Mouse (Mus musculus) heart, adult 18-20 months (tissue): ENCODE measurements around the gene Sh2d3c. TPM values are rescaled to one million over a fixed set of nuclear protein-coding genes. Genes with fewer than 3 reads are reported as not detected.

Experiments
- DNase-seq, 2 experiments: peaks; one replicate each; pipeline ENCODE4 v3.0.0; 2021 to 2022; ENCODE audit warnings: mixed read lengths in 1 of 2
- total RNA-seq, 2 experiments: library from RNA; stranded (reverse); gene quantifications; 2 replicates each; pipeline ENCODE4 v1.2.3; 2021

The Sh2d3c gene
- total RNA-seq, 2 experiments from 2014 or later: 23.1 to 30.8 TPM

DNA sequence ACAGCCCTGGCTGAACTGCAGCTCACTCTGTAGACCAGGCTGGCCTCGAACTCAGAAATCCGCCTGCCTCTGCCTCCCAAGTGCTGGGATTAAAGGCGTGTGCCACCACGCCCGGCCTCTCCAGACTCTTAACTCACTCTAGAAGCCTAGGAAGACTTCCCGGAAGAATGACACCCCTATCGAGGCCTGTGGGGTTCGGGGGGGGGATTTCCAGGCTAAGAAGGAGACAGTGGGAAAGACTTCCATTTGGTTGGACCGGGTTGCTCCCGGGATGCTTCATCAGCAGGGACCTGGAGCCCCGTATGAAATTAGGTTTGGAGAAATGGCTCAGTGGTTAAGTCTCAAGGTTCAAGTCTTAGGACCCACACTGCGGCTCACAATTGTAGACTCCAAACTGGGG, 26.2 kb upstream of the Sh2d3c start:
- no peak for DNase-seq

DNA sequence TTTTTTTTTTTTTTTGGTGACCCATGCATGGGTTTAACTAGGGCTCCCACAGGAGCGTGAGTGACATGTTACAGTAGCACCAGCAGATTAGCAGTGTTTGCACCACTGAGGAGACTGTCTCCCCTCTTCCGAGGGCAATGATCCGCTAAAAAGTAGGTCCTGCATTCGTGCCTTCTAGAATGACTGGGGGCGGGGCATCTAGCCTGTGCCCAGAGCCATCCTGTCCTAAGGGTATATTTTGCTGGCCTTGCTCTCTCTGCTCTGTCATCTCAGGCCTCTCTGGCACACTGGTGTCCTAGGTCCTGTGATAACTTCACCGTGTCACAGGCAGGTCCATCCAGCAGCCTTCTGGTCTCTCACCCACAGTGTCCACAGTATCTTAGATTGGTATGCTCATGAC, 21.2 kb upstream of the Sh2d3c start:
- no peak for DNase-seq

DNA sequence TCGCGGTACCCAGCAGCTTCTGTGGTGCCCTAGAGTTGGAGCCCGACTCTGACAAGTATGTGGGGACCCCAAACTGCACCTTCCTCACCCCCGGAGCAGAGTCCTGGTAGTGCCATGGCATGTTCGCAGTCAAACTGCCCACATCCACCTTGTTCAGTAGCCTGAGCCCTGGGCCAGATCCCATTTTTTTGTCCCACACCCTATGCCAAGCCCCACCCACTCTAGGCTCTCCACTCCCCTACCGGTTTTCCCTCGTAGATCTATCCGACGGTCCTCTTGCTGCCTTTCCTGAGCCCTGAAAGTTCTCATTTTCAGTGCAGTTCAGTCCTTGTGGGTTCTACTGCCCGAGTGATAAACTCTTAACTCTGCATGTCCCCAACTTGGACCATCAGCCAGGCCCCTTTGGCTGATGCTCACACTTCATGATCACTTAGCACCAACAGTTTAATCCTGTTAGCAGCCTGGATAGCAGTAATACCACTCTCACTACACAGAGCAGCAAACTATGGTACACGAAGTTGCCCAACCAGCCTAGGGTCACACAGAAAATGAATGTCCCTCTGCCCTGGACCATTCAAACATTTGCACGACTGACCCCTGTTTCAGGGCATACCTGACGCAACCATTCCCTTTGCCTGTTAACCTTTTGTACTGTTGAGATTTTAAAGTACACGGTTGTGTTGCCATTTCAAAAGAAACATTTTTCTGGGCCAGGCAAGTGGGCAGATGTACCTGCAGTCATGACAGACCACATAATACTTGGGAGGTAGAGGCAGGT, 19.7 kb upstream of the Sh2d3c start:
- DNase-seq: no peak

DNA sequence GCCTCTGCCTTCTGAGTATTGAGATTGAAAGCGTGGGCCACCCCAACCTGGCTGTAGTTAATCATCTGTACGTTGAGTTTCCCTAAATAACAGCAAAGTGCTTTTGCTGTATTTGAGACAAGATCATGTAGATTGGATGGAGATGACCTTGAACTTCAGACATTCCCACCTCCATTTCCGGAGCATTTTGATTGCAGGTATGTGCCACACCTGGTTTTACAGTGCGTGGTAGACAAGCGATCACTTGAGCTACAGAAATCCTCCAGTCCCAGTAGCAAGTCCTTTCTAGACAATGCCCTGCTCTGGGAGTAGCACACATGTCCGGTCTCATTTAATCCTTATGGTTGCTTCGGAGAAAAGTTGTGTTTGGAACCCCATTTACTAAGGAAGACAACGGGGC, 17.8 kb upstream of the Sh2d3c start:
- DNase-seq: no peak

DNA sequence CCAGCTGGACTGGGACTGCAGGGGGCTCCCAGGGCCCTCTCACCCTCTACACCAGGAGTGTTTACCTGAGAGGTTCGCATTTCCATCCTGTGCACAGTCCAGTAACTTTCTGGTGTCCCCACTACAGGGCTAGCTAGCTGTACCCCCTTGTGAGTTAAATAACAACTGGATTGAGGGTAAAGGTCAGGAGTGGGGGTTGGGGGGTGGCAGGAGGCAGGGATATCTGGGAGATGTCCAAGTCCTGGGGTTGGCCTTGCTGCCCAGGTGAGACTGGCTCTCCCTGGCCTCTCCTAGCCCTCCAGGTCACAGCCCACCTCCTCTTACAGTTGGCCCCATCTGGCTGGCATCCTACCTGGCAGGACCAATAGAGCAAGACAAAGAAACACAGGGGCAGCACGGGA, 16.8 kb upstream of the Sh2d3c start, which contains the start of gene Fpgs:
TSS of gene Fpgs (minus strand) at position 125 of the 401 bp plus-strand sequence.
- no peak for DNase-seq

DNA sequence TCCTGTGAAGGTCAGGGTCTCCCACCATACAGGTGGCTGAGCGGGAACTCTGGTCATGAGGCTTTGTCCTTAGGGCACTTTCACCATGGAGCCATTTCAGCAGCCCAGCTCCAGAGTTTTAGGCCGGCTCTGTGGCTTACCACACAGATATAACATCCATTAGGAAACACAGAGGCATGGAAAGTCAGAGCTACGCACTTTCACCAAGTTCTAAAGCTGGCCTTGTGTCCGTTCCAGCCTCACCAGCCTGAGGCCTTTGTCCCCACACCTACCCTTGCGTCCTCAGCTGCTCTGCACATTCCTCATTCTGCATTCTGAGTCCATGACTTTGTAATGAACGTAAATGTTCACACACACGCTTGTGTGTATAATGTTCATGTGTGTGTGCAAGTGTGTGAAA, 15.8 kb upstream of the Sh2d3c start:
- no peak for DNase-seq

DNA sequence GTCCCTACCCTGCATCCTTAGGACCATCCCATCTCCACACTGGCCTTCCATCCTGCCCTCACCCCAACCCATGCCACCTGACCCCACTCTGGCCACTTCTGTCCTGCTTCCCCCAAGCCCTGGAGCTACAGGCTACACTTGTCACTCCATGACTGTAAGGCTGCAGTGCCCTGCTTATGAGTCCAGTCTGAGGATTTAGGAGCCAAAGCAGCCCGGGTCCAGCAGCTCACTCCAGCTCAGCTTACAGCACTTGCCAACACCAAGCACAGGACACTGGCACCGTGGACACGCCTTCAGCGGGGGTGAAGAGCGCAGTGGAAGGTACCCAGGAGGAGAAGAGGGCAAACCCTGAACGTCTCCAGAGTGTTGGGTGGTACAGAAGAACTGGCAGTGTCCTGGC, 13.9 kb upstream of the Sh2d3c start:
- DNase-seq: no peak

DNA sequence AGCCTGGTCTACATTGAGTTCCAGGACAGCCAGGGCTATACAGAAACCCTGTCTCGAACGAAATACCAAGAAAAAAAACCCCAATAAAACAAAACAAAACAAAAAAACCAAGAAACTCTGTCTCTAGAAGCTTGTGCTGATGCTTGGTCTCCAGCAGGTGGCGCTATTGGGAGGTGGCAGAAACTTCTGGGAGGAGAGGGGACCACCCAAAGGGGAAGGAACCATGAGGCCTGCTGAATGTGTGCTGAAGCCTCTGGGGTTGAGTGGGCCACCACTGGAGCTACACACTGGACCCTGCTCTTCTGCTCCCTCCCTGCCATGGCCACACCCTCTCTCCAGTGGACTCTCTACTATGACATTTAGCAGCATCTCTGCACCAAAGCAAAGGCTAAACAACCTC, 12.2 kb upstream of the Sh2d3c start:
- peak in 1 of 2 experiments; percentile 71 for DNase-seq

DNA sequence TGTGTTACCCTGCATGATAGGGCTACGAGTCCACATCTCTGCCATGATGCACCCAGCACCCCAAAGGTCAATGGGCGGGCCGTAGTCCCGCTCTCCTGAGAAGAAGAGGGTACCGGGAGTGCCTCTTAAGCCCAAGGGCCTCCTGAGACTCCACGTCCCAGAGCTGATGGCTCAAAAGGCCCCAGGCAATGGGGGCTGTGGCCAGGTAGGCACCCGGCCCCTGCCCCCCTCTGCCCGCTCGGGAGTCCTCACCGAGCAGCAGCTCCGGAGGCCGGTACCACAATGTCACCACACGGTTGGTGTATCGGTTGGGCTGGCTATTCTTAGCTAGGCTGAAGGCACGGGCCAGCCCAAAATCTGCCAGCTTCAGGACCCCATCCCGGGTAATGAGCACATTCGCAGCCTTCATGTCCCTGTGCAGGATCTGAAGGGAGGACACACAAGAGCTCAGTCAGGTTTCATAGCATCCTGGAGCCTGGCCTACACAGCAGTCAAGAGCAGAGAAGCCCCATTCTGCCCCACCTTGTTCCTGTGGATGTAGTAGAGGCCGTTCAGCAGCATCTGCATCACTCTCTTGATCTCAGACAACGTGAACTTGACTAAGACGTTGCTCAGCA, 11.2 kb upstream of the Sh2d3c start:
- no peak for DNase-seq

DNA sequence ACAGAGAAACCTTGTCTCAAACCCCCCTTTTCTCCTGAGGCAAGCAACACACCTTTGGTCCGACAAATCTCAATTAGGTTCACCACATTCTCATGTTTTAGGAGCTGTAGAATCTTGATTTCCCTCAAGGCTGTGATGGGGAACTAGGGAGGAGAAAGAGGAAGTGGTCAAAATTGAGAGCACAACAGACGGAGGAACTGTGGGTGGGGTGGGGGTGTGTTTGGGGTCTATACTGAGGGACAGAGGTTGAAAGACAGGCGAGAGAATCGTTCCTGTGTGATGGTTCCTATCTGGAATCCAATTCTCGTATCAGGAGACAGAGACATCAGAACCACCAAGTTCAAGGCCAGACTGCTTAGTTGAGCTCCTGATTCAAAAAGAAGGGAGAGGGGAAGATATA, 10.4 kb upstream of the Sh2d3c start:
- DNase-seq: no peak

DNA sequence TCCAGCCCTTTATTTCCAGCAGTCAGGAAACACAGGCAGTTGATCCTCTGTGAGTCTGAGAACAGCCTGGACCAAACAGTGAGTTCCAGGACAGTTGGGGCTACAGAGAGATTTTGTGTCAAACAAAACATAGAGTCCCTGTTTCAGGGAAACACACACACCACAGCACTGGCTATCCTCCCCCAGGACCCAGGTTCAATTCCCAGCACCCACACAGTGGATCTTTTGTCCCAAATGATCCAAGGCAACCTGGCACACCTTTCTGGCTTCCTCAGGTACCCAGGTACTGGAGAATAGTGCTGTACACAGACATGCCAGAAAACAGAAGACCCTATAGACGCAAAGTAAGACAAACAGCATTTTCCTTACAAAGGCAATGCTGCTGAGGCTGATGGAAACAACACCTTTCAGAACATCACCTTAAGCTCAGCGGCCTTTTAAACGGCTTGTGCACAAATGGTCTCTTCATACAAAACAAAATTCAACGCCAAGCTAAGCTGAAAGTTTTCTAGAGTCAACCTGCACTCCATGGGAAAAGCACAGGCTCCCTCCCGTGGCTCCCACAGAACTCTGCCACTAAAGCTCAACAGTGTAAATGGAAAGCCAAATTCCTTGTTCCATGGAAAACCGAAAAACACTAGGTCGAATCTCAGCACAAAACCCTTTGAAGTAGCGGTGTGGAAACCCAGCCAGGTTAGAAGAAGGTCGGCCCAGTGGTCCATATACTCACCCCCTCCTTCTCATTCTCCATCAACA, 9.4 kb upstream of the Sh2d3c start:
- no peak for DNase-seq

DNA sequence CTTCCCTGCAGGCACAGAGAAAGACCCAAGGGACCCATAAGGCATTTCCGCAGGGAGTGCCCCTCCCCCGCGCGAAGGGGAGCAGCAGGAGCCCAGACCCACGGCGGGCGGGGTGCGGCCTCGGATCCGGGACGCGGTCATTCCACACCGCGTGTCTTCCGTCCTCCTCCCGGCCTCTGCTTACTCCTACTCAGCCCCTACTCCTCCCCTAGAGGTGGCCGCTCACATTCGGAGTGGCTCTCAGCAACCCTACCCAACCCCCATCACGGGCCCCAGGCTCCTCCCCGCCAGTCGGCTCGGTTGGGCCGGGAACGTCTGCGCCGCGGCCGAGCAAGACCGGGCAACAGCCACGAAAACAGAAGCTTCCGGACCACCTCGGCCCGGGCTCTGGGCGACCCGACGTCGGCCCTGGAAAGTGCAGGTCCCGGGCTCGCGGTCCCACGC, 8.7 kb upstream of the Sh2d3c start:
- DNase-seq: peak; percentile 78 to 85

DNA sequence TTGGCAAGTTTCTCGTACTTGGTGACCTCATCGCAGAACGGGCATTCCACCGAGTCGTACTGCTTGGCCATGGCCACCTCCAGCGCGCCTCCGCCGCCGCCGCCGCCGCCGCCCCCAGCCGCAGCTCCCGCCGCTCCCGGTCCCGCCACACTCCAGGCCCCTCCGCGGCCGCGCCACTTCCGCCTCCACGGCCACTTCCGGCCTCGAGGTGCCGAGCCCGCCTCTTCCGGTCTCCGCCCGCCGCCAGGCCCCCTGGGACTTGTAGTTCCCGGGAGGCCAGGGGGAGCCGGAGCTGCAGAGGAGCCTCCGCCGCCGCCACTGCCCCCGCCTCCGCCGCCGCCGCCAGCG, 8.3 kb upstream of the Sh2d3c start:
- peak; percentile 97 for DNase-seq

DNA sequence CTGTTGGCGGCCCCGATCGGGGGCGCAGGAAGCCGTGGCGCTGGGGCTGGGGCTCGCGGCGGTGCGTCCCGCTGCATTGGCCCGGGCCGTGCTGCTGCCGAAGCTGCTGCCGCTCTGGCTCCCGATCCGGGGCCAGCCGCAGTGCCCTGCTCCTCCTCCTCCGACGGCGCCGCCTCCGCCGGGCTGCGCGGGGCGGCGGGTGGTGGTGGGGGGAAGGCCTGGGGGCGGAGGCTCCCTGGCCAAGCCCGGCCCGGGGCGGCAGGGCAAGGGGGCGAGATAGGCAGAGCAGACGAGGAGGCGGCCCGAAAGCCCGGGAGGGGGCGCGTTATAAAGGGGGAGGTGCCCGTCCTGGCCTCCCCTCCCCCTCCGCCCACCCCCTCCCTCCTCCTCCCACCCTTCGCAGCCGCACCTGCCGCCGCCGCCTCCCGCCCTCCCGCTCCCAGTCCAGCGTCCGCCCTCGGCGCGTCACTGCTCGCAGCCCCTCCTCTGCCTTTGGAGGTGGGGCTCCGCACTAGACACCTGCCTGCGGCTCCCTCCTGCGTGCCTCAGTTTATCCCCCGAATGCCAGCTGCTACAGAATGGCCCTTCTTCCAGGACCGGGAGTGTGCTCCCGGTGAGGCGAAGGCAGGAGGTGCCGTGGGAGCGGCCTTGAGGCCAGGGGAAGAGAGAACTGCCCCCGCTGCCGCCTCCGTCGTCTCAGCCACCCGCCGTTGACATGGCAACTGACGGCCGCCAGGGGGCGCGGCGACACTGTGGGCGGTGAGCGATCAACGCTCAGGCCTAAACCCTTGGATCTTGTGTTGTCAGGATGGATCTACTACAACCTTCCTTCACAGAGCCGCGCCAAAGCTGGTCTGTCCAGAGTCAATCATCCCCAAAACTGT, 7.7 kb upstream of the Sh2d3c start, which contains the start of gene Cdk9:
TSS of gene Cdk9 (minus strand) at position 143 of the 884 bp plus-strand sequence.
- peak; percentile 94 for DNase-seq

DNA sequence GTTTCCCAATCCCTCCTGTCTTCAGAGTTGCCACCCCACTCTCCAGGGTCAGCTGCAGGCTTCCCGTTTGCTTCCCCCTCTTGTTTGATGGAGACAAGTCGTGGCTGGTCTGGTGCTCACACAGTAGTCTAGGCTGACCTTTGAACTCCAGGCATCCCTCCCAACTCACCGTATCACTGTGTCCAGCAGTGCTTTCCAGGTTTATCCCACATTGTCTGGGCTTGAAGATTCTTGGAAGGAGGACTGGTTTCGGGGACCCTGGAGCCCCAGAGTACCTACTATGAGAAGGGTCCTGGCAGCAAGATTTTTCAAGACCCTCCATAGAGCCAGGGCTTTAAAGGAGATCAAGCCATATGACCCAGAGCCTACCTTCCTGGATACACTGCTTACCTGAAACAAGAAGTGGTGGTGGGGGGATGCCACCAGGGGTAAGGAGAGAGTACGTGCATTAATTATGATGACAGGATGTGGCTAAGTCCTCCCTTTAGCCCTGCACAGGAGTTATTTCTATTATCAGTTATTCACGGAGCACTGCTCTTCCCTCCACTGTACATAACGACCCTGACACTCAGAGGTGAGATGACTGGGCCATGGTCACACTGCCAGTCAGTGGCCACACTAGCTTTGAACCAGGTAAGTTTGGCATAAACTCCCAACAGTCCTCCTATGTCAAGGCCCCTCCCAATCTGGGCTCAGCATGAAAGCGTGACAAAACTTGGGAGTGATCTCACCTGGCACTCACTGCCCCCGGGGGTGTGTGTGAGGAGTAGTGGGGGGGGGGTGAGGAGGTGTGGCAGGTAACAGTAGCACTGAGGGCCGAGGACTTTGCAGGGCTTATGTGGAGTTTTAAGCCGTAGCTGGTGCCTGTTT, 6.5 kb upstream of the Sh2d3c start:
- DNase-seq: no peak

DNA sequence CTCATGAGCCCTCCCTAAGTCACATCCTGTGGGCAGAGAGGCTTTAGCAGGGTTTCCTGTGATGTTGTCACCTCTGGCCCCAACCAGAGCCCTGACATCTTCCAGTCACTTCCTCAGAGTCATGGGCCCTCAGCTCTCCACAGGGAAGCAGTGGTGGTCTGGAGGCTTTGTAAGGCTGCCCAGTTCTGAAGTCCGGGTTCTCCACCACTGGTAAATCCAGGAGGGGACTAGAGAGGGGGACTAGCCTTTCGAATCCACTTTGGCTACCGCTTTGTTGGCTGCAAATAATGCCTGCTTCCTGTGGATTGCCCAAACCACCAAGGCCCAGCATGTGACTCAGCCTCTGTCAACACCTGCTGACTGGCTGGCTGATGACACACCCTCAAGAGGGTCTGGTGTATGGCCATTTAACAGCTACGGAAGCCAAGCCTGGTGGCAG, 5.8 kb upstream of the Sh2d3c start:
- DNase-seq: peak; percentile 58 to 70

DNA sequence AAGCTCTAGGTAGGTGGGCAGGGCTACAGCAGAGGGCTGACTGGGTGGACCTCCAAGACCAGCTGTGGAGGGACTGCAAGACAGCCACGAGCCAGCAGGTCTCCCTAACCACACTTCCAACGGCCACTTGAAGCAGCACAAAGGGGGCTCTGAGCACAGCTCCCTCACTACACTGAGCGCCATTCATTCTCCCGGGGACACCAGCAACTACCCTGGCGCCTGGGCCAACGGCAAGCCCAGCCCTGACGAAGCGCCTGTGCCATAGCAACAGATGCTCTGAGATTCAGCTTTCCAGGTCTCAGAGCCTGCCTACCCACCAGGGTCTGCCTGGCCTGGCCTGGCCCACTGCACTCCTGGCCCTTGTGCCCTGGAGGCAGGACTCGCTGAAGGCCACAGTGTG, 2.1 kb upstream of the Sh2d3c start:
- DNase-seq: no peak

DNA sequence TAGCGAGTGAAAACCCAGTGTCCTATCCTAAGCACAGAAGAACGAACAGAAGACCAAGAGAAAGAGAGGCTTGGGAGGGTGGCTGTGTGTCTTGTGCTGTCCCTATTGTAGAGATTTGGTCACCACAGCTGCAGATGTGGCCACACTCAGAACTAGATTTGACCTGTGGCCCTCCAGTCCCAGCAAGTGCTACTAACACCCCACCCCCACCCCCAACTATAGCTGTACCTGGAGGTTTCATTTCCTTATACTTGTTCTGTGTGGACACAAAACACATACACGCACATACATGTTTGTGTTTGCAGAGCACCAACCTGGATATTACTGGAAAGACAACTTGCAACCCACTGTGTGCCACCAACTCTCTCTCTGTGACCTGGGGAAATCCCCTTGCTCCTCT, 802 bp upstream of the Sh2d3c start:
- DNase-seq: no peak

DNA sequence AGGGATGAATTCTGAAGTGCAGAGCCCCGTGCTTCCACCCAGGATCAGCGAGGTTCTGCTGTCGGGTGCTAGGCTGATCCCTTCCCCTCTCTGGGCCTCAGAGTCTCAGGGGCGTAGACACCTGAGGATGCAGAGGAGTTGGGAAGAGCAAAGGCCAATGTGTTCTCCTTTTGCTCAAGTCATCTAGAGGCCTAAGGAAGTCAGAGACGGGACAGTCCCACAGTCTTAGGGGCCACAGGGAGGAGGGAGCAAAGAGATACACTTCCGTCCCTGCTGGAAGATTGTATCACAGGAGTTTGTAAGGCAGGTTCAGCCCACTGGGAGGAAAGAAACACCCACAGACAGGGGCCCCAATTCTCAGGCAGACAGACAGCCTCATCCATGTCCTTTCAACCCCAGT, 1.2 kb downstream of the Sh2d3c start:
- DNase-seq: no peak

DNA sequence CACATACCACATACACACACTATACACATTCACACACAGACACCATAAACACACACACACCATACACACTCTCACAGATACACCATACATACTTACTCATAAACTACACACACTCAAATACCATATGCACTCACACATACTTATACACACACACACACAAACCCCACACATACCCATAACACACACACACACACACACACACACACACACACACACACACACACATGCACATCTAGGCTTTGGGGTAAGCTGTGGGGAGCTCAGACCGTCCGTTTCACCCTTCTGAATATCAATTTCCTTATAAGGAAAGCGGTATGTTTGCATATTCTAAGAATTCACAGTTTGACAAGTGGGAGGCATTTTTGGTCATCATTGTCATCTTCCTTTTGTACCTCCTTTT, 1.7 kb downstream of the Sh2d3c start:
- no peak for DNase-seq

DNA sequence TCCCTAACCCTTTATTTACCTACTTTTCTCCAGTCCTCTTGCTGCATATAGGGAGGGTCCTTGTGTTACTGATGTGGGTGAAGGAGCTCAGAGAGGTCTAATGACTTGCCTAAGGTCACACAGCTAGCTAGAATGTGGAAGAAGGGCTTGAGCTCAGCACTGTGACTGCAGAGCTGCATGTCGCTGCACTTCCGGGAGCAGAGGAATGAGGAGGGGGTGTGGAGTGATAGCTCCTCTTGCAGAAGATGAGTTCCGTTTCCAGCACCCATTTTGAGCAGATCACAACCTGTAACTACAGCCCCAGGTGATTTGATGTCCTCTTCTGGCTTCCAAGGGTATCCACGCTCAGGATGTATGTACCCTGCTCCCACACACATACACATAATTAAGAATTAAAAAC, 3.3 kb downstream of the Sh2d3c start:
- no peak for DNase-seq
